Mouse (Mus musculus): ENCODE data around the gene Mrpl39. TPM values are rescaled to one million over a fixed set of nuclear protein-coding genes. Genes with fewer than 3 reads are reported as not detected.

Mrpl39 gene
- polyA plus RNA-seq, 2 experiments, result 39.1 to 46.1 TPM

- H3K9me3 ChIP-seq (ENCODE audit: control insufficient read depth, low read length), result no peaks in the 10 kb centered on the region
- 12% methylated on average over 35 of the region's 39 CpGs for WGBS
- H3K4me2 ChIP-seq (replicated peaks; ENCODE audit: low read depth, low read length, severe bottlenecking), result peak overlapping the region; percentile 94
- no peaks in the 10 kb centered on the region for H3K36me3 ChIP-seq (ENCODE audit: control insufficient read depth, insufficient read depth, low read length)
- TF ChIP-seq POLR2A (IDR thresholded peaks at IDR 0.05; ENCODE audit: borderline replicate concordance, extremely low read depth, insufficient read depth, insufficient read length), result no peak
- no peak overlapping the region for H3K27ac ChIP-seq (replicated peaks; ENCODE audit: low read depth, low read length)
- ATAC-seq (ENCODE audit: low FRiP score, low read depth), result 0 out of 2 replicates have a peak, but pooled peaks have one; percentile 30
- no peak for DNase-seq (ENCODE audit: low spot score)
- peaks cover 7% of the 10 kb centered on the region; the same call in 1 of the 2 replicates for H3K4me1 ChIP-seq (ENCODE audit: control insufficient read depth, insufficient read depth, low read length)
- peak overlapping the region; percentile 58 for H3K4me3 ChIP-seq (replicated peaks; ENCODE audit: low read length)
- peak overlapping the region; percentile 68 for H3K9ac ChIP-seq (ENCODE audit: low read depth, low read length, severe bottlenecking)
- no peaks in the 10 kb centered on the region; the same call in 1 of the 2 replicates for H3K27me3 ChIP-seq (ENCODE audit: control insufficient read depth, insufficient read depth, low read length)
Measured at GRCm38 (mm10) chr16:84702230-84703128, 33.1 kb downstream of the Mrpl39 start.

- no peak for TF ChIP-seq POLR2A (IDR thresholded peaks at IDR 0.05; ENCODE audit: borderline replicate concordance, extremely low read depth, insufficient read depth, insufficient read length)
- Histone ChIP-seq H3K4me2 (replicated peaks; ENCODE audit: low read depth, low read length, severe bottlenecking) (no peak overlapping the region), H3K27me3 (ENCODE audit: control insufficient read depth, insufficient read depth, low read length) (no peaks in the 10 kb centered on the region; the same call in 1 of the 2 replicates), H3K4me3 (replicated peaks; ENCODE audit: low read length) (no peak overlapping the region), H3K9me3 (ENCODE audit: control insufficient read depth, low read length) (no peaks in the 10 kb centered on the region), H3K27ac (replicated peaks; ENCODE audit: low read depth, low read length) (no peak overlapping the region), H3K9ac (ENCODE audit: low read depth, low read length, severe bottlenecking) (no peak overlapping the region), H3K36me3 (ENCODE audit: control insufficient read depth, insufficient read depth, low read length) (no peaks in the 10 kb centered on the region), H3K4me1 (ENCODE audit: control insufficient read depth, insufficient read depth, low read length) (peaks cover 7% of the 10 kb centered on the region; the same call in 1 of the 2 replicates)
- 94% methylated on average over 5 of the region's 5 CpGs for WGBS
- DNase-seq (ENCODE audit: low spot score) (no peak), ATAC-seq (ENCODE audit: low FRiP score, low read depth) (no peak)
Measured at GRCm38 (mm10) chr16:84701041-84701440, 34.5 kb downstream of the Mrpl39 start.

GRCm38 (mm10) chr16:84698708-84699107 lies 36.8 kb downstream of the Mrpl39 start:
- ATAC-seq (ENCODE audit: low FRiP score, low read depth) (no peak), DNase-seq (ENCODE audit: low spot score) (no peak)
- no peak overlapping the region for H3K4me2 ChIP-seq (replicated peaks; ENCODE audit: low read depth, low read length, severe bottlenecking)
- no peaks in the 10 kb centered on the region for H3K9me3 ChIP-seq (ENCODE audit: control insufficient read depth, low read length)
- H3K4me1 ChIP-seq (ENCODE audit: control insufficient read depth, insufficient read depth, low read length), result no peaks in the 10 kb centered on the region
- H3K4me3 ChIP-seq (replicated peaks; ENCODE audit: low read length), result no peak overlapping the region
- WGBS, result 64% methylated on average over 6 of the region's 6 CpGs
- no peak for TF ChIP-seq POLR2A (IDR thresholded peaks at IDR 0.05; ENCODE audit: borderline replicate concordance, extremely low read depth, insufficient read depth, insufficient read length)
- H3K27me3 ChIP-seq (ENCODE audit: control insufficient read depth, insufficient read depth, low read length), result no peaks in the 10 kb centered on the region; the same call in 1 of the 2 replicates
- H3K36me3 ChIP-seq (ENCODE audit: control insufficient read depth, insufficient read depth, low read length), result no peaks in the 10 kb centered on the region
- no peak overlapping the region for H3K9ac ChIP-seq (ENCODE audit: low read depth, low read length, severe bottlenecking)
- H3K27ac ChIP-seq (replicated peaks; ENCODE audit: low read depth, low read length), result no peak overlapping the region

- no peak for TF ChIP-seq POLR2A (IDR thresholded peaks at IDR 0.05; ENCODE audit: borderline replicate concordance, extremely low read depth, insufficient read depth, insufficient read length)
- Histone ChIP-seq H3K4me2 (replicated peaks; ENCODE audit: low read depth, low read length, severe bottlenecking) (no peak overlapping the region), H3K9me3 (ENCODE audit: control insufficient read depth, low read length) (no peaks in the 10 kb centered on the region), H3K4me3 (replicated peaks; ENCODE audit: low read length) (no peak overlapping the region), H3K4me1 (ENCODE audit: control insufficient read depth, insufficient read depth, low read length) (no peaks in the 10 kb centered on the region), H3K36me3 (ENCODE audit: control insufficient read depth, insufficient read depth, low read length) (no peaks in the 10 kb centered on the region), H3K27me3 (ENCODE audit: control insufficient read depth, insufficient read depth, low read length) (no peaks in the 10 kb centered on the region), H3K27ac (replicated peaks; ENCODE audit: low read depth, low read length) (no peak overlapping the region), H3K9ac (ENCODE audit: low read depth, low read length, severe bottlenecking) (no peak overlapping the region)
- WGBS, result 81% methylated on average over 11 of the region's 11 CpGs
- DNase-seq (ENCODE audit: low spot score) (no peak), ATAC-seq (ENCODE audit: low FRiP score, low read depth) (no peak)
Measured at GRCm38 (mm10) chr16:84696178-84696577, 39.4 kb downstream of the Mrpl39 start.

GRCm38 (mm10) chr16:84681991-84682390 lies 53.6 kb downstream of the Mrpl39 start:
- Histone ChIP-seq H3K27me3 (ENCODE audit: control insufficient read depth, insufficient read depth, low read length) (no peaks in the 10 kb centered on the region), H3K4me1 (ENCODE audit: control insufficient read depth, insufficient read depth, low read length) (no peaks in the 10 kb centered on the region), H3K4me2 (replicated peaks; ENCODE audit: low read depth, low read length, severe bottlenecking) (no peak overlapping the region), H3K36me3 (ENCODE audit: control insufficient read depth, insufficient read depth, low read length) (no peaks in the 10 kb centered on the region), H3K27ac (replicated peaks; ENCODE audit: low read depth, low read length) (no peak overlapping the region), H3K9ac (ENCODE audit: low read depth, low read length, severe bottlenecking) (no peak overlapping the region), H3K9me3 (ENCODE audit: control insufficient read depth, low read length) (no peaks in the 10 kb centered on the region), H3K4me3 (replicated peaks; ENCODE audit: low read length) (no peak overlapping the region)
- 68% methylated on average over 4 of the region's 4 CpGs for WGBS
- ATAC-seq (ENCODE audit: low FRiP score, low read depth), result no peak
- no peak for DNase-seq (ENCODE audit: low spot score)
- no peak for TF ChIP-seq POLR2A (IDR thresholded peaks at IDR 0.05; ENCODE audit: borderline replicate concordance, extremely low read depth, insufficient read depth, insufficient read length)
